Mouse (Mus musculus) C2C12 (cell line): Measurements from ENCODE around the gene Tsr2. TPM values are rescaled to one million over a fixed set of nuclear protein-coding genes. Genes with fewer than 3 reads are reported as not detected.

Experiments used
- H3K27me3 ChIP-seq: one replicate; pipeline ENCODE4 v1.6.1; 2011; ENCODE audit not compliant: control insufficient read depth, insufficient read depth, insufficient read length
- H3K36me3 ChIP-seq: one replicate; pipeline ENCODE4 v1.6.1; 2011; ENCODE audit not compliant: control insufficient read depth, insufficient read depth
- H3K4me3 ChIP-seq: one replicate; pipeline ENCODE4 v1.5.1; 2011; ENCODE audit warnings: mild to moderate bottlenecking, control low read depth; ENCODE audit not compliant: poor library complexity, insufficient read depth, severe bottlenecking
- H3K79me2 ChIP-seq: one replicate; pipeline ENCODE4 v1.6.1; 2011; ENCODE audit not compliant: control insufficient read depth, insufficient read depth
- H3K79me3 ChIP-seq: one replicate; pipeline ENCODE4 v1.6.1; 2011; ENCODE audit warnings: low read depth, control low read depth
- H3ac ChIP-seq: one replicate; pipeline ENCODE3; 2011; ENCODE audit warnings: low read depth; ENCODE audit not compliant: control insufficient read depth, insufficient read length
- CEBPB ChIP-seq: IDR thresholded peaks from one replicate; pipeline ENCODE4 v1.6.1; 2011; ENCODE audit warnings: low read depth, mild to moderate bottlenecking, control low read depth, moderate library complexity
- CTCF ChIP-seq: IDR thresholded peaks from one replicate; pipeline ENCODE4 v1.5.1; 2011; ENCODE audit not compliant: control insufficient read depth, insufficient read depth, insufficient read length
- FOSL1 ChIP-seq: IDR thresholded peaks from one replicate; pipeline ENCODE4 v1.8.0; 2011; ENCODE audit warnings: mild to moderate bottlenecking, low read length; ENCODE audit not compliant: poor library complexity, insufficient read depth, severe bottlenecking
- MAX ChIP-seq: IDR thresholded peaks from one replicate; pipeline ENCODE4 v1.6.1; 2011; ENCODE audit warnings: mild to moderate bottlenecking, control low read depth
- MYOD1 ChIP-seq: IDR thresholded peaks from one replicate; pipeline ENCODE4 v1.6.1; 2011; ENCODE audit warnings: low read depth; ENCODE audit not compliant: control insufficient read depth, insufficient read length
- MYOG ChIP-seq: IDR thresholded peaks from one replicate; pipeline ENCODE4 v1.6.1; 2011; ENCODE audit not compliant: control insufficient read depth, insufficient read length; ENCODE audit errors: extremely low read depth
- USF1 ChIP-seq: IDR thresholded peaks from one replicate; pipeline ENCODE4 v1.6.1; 2011; ENCODE audit warnings: low read depth, mild to moderate bottlenecking, control low read depth, moderate library complexity
- polyA plus RNA-seq: library from polyadenylated mRNA; unstranded; fragments of >200 nt; fragmentation: generic; extraction: Trizol; gene quantifications from one replicate; pipeline ENCODE4 v1.2.1, GENCODE M21; 2012; ENCODE audit warnings: missing spikeins

The Tsr2 gene
- polyA plus RNA-seq, 1 experiment = 26.5 TPM

DNA sequence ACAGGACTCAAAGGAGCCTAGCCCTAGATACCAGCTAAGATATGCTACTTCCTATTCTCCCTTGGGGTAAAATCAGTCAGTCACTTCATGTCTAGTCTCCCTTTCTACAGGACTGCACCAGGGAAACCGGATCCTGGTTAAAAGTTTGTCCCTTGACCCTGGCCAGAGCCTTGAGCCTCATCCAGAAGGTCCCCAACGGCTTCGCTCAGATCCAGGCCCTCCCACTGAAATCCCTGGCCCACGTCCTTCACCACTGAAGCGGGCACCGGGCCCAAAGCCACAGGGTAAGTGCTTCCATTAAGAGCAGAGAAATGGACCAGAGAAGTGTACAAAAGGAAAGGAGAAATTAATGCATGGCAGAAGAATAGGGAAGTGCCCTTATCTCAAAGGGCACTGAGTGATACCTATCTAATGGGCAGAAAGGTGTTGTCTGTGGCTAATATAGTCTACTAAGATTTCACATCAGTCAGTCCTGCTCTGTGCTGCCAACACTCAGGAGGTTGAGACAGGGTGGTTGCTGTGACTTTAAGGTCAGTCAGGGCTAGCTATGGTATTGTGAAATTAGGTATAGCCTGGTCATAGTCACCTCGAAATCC, 30.2 kb downstream of the Tsr2 start:
- Histone ChIP-seq H3K36me3 (no peaks in the 10 kb centered on the region), H3K27me3 (no peaks in the 10 kb centered on the region), H3K79me2 (no peaks in the 10 kb centered on the region), H3K79me3 (peaks cover 3% of the 10 kb centered on the region), H3K4me3 (no peak overlapping the region), H3ac (no peak overlapping the region)
- TF ChIP-seq CEBPB (no peak), MYOD1 (no peak), CTCF (no peak), FOSL1 (no peak), USF1 (no peak), MYOG (no peak), MAX (no peak)

DNA sequence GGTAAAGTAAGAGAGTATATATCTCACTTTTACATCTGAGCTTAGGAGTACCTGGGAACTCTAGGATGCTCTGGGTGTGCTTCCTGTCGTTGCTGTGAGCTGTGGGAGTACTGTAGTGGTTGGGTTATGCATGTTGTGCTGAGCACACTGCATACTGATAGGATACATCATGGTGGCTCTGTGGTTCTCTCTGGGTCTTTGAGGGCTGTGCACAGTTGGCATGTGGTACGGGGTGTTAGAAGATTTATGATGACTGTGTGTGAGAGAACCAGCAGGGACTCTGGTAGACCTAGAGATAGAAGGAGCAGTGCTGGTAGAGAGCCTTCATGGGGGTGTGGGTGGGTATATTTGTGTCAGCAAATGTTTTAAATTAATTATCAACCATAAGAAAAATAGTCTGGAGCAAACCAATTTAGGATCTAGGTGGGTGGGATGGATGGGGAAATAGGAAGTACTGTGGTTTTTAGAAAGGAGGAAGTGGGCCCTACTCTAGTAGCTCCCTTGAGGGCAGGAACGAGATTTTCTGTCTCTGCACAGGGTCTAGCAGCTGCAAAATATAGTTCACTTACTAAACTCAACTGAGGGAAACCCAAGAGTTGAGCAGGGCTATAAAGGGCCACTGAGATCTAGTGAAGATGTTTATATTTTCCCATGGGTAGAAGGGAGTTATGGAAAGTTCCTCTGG, 34.6 kb downstream of the Tsr2 start:
- peaks cover 3% of the 10 kb centered on the region for H3K79me3 ChIP-seq
- no peaks in the 10 kb centered on the region for H3K27me3 ChIP-seq
- H3ac ChIP-seq = no peak overlapping the region
- H3K36me3 ChIP-seq = no peaks in the 10 kb centered on the region
- no peak overlapping the region for H3K4me3 ChIP-seq
- no peak for TF ChIP-seq MYOD1
- no peak for TF ChIP-seq FOSL1
- TF ChIP-seq MYOG = no peak
- no peak for TF ChIP-seq USF1
- no peak for TF ChIP-seq CTCF
- TF ChIP-seq MAX = no peak
- TF ChIP-seq CEBPB = no peak
- H3K79me2 ChIP-seq = no peaks in the 10 kb centered on the region

DNA sequence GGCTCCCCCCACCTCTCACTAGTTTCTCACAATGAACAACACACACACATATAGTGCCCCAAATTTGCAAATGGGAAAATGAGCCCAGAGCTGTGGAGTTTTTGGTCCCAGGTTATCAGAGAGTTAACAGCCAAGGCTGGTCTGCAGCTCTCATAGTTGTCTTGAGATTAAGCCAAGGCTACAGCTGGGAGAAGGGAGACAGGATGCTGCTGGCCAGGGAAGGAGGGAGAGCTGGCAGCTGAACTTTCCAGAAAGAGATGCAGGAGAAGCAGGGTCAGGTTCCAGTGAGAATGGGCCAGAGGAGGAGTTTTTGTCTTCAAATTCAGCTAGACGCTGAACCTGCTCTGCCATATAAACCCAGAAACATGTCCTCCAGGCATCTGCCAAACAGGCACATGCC, 37.0 kb downstream of the Tsr2 start:
- H3ac ChIP-seq = no peak overlapping the region
- H3K36me3 ChIP-seq = no peaks in the 10 kb centered on the region
- no peaks in the 10 kb centered on the region for H3K27me3 ChIP-seq
- H3K79me2 ChIP-seq = no peaks in the 10 kb centered on the region
- H3K4me3 ChIP-seq = no peak overlapping the region
- peaks cover 3% of the 10 kb centered on the region for H3K79me3 ChIP-seq
- TF ChIP-seq MYOD1 = no peak
- no peak for TF ChIP-seq USF1
- TF ChIP-seq FOSL1 = no peak
- TF ChIP-seq CTCF = no peak
- TF ChIP-seq CEBPB = no peak
- TF ChIP-seq MYOG = no peak
- no peak for TF ChIP-seq MAX

DNA sequence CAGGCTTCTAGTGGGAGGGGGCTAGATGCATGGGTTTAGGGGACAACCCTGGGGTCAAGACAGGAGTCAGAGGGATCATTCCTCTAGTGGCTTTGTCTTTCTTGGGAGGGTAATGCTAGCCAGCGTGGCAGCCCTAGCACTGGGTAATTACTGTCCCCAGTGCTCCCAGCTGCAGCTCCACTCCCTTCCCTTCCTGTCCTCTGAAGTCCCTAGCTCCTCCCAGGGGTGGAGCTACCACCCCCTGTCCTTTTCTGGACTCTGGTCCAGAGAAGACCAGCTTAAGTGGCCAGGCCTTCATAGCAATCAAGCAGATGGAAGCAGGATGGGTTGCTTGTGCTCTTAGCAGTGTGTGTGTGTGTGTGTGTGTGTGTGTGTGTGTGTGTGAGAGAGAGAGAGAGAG, 40.8 kb downstream of the Tsr2 start:
- no peaks in the 10 kb centered on the region for H3K36me3 ChIP-seq
- no peaks in the 10 kb centered on the region for H3K27me3 ChIP-seq
- peaks cover 2% of the 10 kb centered on the region for H3K79me3 ChIP-seq
- H3K4me3 ChIP-seq = no peak overlapping the region
- H3K79me2 ChIP-seq = peaks cover 6% of the 10 kb centered on the region
- no peak overlapping the region for H3ac ChIP-seq
- TF ChIP-seq MYOD1 = no peak
- TF ChIP-seq CEBPB = no peak
- no peak for TF ChIP-seq MAX
- no peak for TF ChIP-seq CTCF
- no peak for TF ChIP-seq MYOG
- no peak for TF ChIP-seq FOSL1
- TF ChIP-seq USF1 = no peak

DNA sequence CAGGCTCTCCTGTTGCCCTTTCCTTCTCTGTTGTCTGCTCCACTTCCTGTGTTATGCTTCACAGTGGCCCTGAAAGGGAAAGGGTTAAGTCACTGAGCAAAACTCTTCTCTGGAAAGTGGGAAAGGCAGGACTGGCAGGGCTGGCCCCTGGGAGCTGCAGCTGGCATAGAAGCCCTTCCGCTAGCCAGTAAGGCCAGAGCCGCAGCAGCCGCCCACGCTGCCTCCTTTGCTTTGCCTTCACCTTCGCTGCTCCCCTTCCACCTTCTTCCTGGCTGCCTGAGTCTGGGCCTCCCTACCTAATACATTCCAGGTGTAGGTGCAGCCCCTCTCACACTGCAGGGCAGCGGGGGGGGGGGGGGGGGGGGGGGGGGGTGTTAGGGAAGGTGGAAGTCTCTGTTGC, 41.9 kb downstream of the Tsr2 start:
- Histone ChIP-seq H3K79me3 (peaks cover 2% of the 10 kb centered on the region), H3K36me3 (no peaks in the 10 kb centered on the region), H3ac (no peak overlapping the region), H3K4me3 (no peak overlapping the region), H3K79me2 (peaks cover 7% of the 10 kb centered on the region), H3K27me3 (no peaks in the 10 kb centered on the region)
- TF ChIP-seq MYOD1 (no peak), MYOG (no peak), USF1 (no peak), FOSL1 (no peak), MAX (no peak), CTCF (no peak), CEBPB (no peak)
